Mouse (Mus musculus) CH12.LX (cell line): Measurements from ENCODE around the gene Nfia. TPM values are rescaled to one million over a fixed set of nuclear protein-coding genes. Genes with fewer than 3 reads are reported as not detected.

ENCODE experiments used
- DNase-seq: peaks from one replicate; pipeline ENCODE4 v3.0.0-alpha.2; 2013; ENCODE audit errors: extremely low read depth
- H3K27ac ChIP-seq: 2 replicates; pipeline ENCODE4 v1.5.1; 2012; ENCODE audit warnings: low read depth, mild to moderate bottlenecking, control low read depth, moderate library complexity; ENCODE audit not compliant: insufficient read depth
- H3K27me3 ChIP-seq: replicated peaks from 2 replicates; pipeline ENCODE3; 2012; ENCODE audit warnings: inconsistent platforms
- H3K36me3 ChIP-seq, 2 experiments: replicated peaks in 1 of 2; 2 replicates each; pipeline versions ENCODE3 to v1.6.1; 2012; ENCODE audit warnings: inconsistent platforms in 1 of 2, low read length in 1 of 2, mild to moderate bottlenecking in 1 of 2, mixed read lengths in 1 of 2, moderate library complexity in 1 of 2; ENCODE audit not compliant: control insufficient read depth in 1 of 2, insufficient read depth in 1 of 2
- H3K4me1 ChIP-seq, 2 experiments: 2 replicates each; pipeline ENCODE4 v1.6.1; 2012; ENCODE audit warnings: inconsistent platforms in 1 of 2, moderate library complexity in 1 of 2; ENCODE audit not compliant: insufficient read depth in 2 of 2, control insufficient read depth in 1 of 2
- H3K4me2 ChIP-seq: 2 replicates; pipeline ENCODE4 v1.6.1; 2012; ENCODE audit warnings: low read depth, mild to moderate bottlenecking, control low read depth; ENCODE audit not compliant: poor library complexity, insufficient read depth, severe bottlenecking
- H3K4me3 ChIP-seq, 3 experiments: fragments of 150-350 bp in 1 of 3; sonication (generic) in 1 of 3; replicated peaks in 1 of 3; 2 replicates each; pipeline versions ENCODE3 to v1.5.1; 2011 to 2012; ENCODE audit warnings: low read depth in 2 of 3, low read length in 2 of 3, mild to moderate bottlenecking in 2 of 3, moderate library complexity in 2 of 3, control low read depth in 1 of 3, improper control_type of control experiment in 1 of 3, inconsistent platforms in 1 of 3, mixed read lengths in 1 of 3; ENCODE audit not compliant: poor library complexity in 1 of 3
- H3K79me2 ChIP-seq: replicated peaks from 2 replicates; pipeline ENCODE4 v1.6.1; 2012; ENCODE audit warnings: mild to moderate bottlenecking, moderate library complexity; ENCODE audit not compliant: control insufficient read depth, poor library complexity, insufficient read depth, severe bottlenecking; ENCODE audit errors: extremely low read depth
- H3K9ac ChIP-seq: 2 replicates; pipeline ENCODE4 v1.6.1; 2012; ENCODE audit warnings: low read depth, mild to moderate bottlenecking, control low read depth, moderate library complexity; ENCODE audit not compliant: insufficient read depth
- H3K9me3 ChIP-seq: replicated peaks from 2 replicates; pipeline ENCODE3; 2012; ENCODE audit warnings: low read length, inconsistent platforms, mixed read lengths
- BHLHE40 ChIP-seq: IDR thresholded peaks from 2 replicates; pipeline ENCODE4 v1.6.1; 2011; ENCODE audit warnings: mild to moderate bottlenecking, low read depth, low read length, improper control_type of control experiment
- CHD1 ChIP-seq: IDR thresholded peaks from 2 replicates; pipeline ENCODE4 v1.6.1; 2012; ENCODE audit warnings: low read depth, low read length, improper control_type of control experiment, inconsistent platforms
- CHD2 ChIP-seq: IDR thresholded peaks from 2 replicates; pipeline ENCODE4 v1.6.1; 2011; ENCODE audit warnings: low read length, improper control_type of control experiment
- CTCF ChIP-seq, 2 experiments: IDR thresholded peaks in 1 of 2; conservative IDR thresholded peaks in 1 of 2; 2 replicates each; pipeline ENCODE4 v1.5.1; 2011 to 2012; ENCODE audit warnings: low read depth in 2 of 2, low read length in 2 of 2, improper control_type of control experiment in 1 of 2, inconsistent platforms in 1 of 2, mild to moderate bottlenecking in 1 of 2, moderate library complexity in 1 of 2
- ETS1 ChIP-seq: conservative IDR thresholded peaks from 2 replicates; pipeline ENCODE4 v1.6.1; 2012; ENCODE audit warnings: low read depth, mild to moderate bottlenecking, inconsistent platforms, low read length, improper control_type of control experiment, moderate library complexity
- GABPA ChIP-seq: IDR thresholded peaks from 2 replicates; pipeline ENCODE4 v1.6.1; 2012; ENCODE audit warnings: low read depth, low read length, improper control_type of control experiment, inconsistent platforms; ENCODE audit not compliant: insufficient replicate concordance
- HCFC1 ChIP-seq: IDR thresholded peaks from 2 replicates; pipeline ENCODE4 v1.6.1; 2012; ENCODE audit warnings: low read depth, mild to moderate bottlenecking, inconsistent platforms, low read length, improper control_type of control experiment
- JUN ChIP-seq: IDR thresholded peaks from 2 replicates; pipeline ENCODE4 v1.6.1; 2011; ENCODE audit warnings: low read depth, mild to moderate bottlenecking, low read length, improper control_type of control experiment, moderate library complexity; ENCODE audit not compliant: insufficient read depth
- JUND ChIP-seq: conservative IDR thresholded peaks from 2 replicates; pipeline ENCODE4 v1.6.1; 2011; ENCODE audit warnings: low read depth, low read length, improper control_type of control experiment
- MAFK ChIP-seq: IDR thresholded peaks from 2 replicates; pipeline ENCODE4 v1.6.1; 2011; ENCODE audit warnings: low read length, improper control_type of control experiment; ENCODE audit not compliant: insufficient replicate concordance
- MAX ChIP-seq: IDR thresholded peaks from 2 replicates; pipeline ENCODE4 v1.6.1; 2011; ENCODE audit warnings: low read length, improper control_type of control experiment
- MEF2A ChIP-seq: IDR thresholded peaks from 2 replicates; pipeline ENCODE4 v1.6.1; 2014; ENCODE audit warnings: low read depth, mild to moderate bottlenecking, inconsistent platforms, low read length, improper control_type of control experiment, borderline replicate concordance
- MXI1 ChIP-seq: IDR thresholded peaks from 2 replicates; pipeline ENCODE4 v1.6.1; 2011; ENCODE audit warnings: mild to moderate bottlenecking, low read depth, low read length, improper control_type of control experiment
- NELFE ChIP-seq: IDR thresholded peaks from 2 replicates; pipeline ENCODE4 v1.6.1; 2011; ENCODE audit warnings: low read depth, low read length, improper control_type of control experiment
- NRF1 ChIP-seq: IDR thresholded peaks from 2 replicates; pipeline ENCODE4 v1.6.1; 2014; ENCODE audit warnings: low read depth, mild to moderate bottlenecking, inconsistent platforms, low read length, improper control_type of control experiment, moderate library complexity
- PAX5 ChIP-seq: IDR thresholded peaks from 2 replicates; pipeline ENCODE4 v1.6.1; 2012; ENCODE audit warnings: low read length, inconsistent platforms, mixed read lengths
- POLR2AphosphoS2 ChIP-seq: IDR thresholded peaks from 2 replicates; pipeline ENCODE4 v1.6.1; 2011; ENCODE audit warnings: low read depth, low read length, improper control_type of control experiment
- TBP ChIP-seq: conservative IDR thresholded peaks from 2 replicates; pipeline ENCODE4 v1.6.1; 2011; ENCODE audit warnings: low read depth, low read length, improper control_type of control experiment
- TCF12 ChIP-seq: IDR thresholded peaks from 2 replicates; pipeline ENCODE4 v1.6.1; 2014; ENCODE audit warnings: low read depth, mild to moderate bottlenecking, inconsistent platforms, low read length, improper control_type of control experiment
- ZNF384 ChIP-seq: IDR thresholded peaks from 2 replicates; pipeline ENCODE4 v1.6.1; 2012; ENCODE audit warnings: low read depth, low read length, improper control_type of control experiment, inconsistent platforms
- dilution Hi-C: fragments of 300-500 bp; cut with MboI; formaldehyde crosslinking; loops from 2 replicates; pipeline ENCODE4 v1.14.3; 2020; ENCODE audit warnings: low sequenced_read_pairs; ENCODE audit not compliant: extremely low pct_unique_long_range_greater_than_20kb, extremely low pct_ligation_motif_present
- in situ Hi-C: fragments of 300-500 bp; cut with MboI; formaldehyde crosslinking; loops from 3 replicates; pipeline ENCODE4 v1.14.3; 2019; ENCODE audit warnings: low sequenced_read_pairs, low pct_ligation_motif_present, low pct_unique_long_range_greater_than_20kb, mixed read lengths
- polyA plus RNA-seq: library from polyadenylated mRNA; unstranded; fragments of >175 nt; gene quantifications from 2 replicates; pipeline ENCODE4 v1.2.1, GENCODE M21; 2012; ENCODE audit warnings: low read depth; ENCODE audit not compliant: insufficient read length
- total RNA-seq, 2 experiments: library from RNA; depleted of rRNA; stranded (reverse); fragments of 300-350 nt in 1 of 2; fragments of >200 nt in 1 of 2; gene quantifications; 2 replicates each; pipeline ENCODE4 v1.2.3; 2012 to 2014

Nfia gene
- total and polyA plus RNA-seq, 3 experiments, result not detected

DNA sequence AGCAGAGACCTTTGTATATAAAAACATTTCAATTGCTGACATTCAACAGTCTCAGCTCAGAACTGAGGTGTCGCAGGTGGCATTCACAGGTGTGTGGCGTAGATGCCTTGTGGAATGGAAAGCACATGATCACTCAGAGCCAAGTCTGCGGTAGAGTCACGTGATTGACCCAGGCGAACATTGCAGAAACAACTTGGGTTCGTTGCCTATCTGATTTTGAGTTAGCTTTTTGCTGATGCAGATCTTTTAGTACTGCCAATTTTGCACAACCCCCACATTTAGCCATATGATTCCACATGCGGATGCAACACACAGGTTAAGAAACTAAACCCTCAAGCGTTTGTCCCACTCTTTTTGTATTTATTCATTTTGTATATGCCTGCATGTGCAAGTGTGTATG lies 272.1 kb downstream of the Nfia start:
- Histone ChIP-seq H3K27me3 (no peaks in the 10 kb centered on the region), H3K79me2 (no peaks in the 10 kb centered on the region), H3K27ac (no peak overlapping the region), H3K4me1 (no peaks in the 10 kb centered on the region)
- DNase-seq, result no peak
- TF ChIP-seq CHD1, result no peak
- TF ChIP-seq MEF2A, result no peak
- TF ChIP-seq PAX5, result no peak
- no peak for TF ChIP-seq ETS1
- no peak for TF ChIP-seq GABPA
- no peak for TF ChIP-seq MAX
- no peak for TF ChIP-seq JUND
- no peak for TF ChIP-seq CTCF (conservative IDR thresholded peaks at IDR 0.05 in 1 of 2, IDR thresholded peaks at IDR 0.05 in 1 of 2; ENCODE audit: low read depth in 2 of 2, low read length in 2 of 2)
- TF ChIP-seq NRF1, result no peak
- TF ChIP-seq JUN, result no peak
- TF ChIP-seq MAFK, result no peak
- no peak for TF ChIP-seq BHLHE40
- no peak for TF ChIP-seq HCFC1
- TF ChIP-seq TCF12, result no peak
- TF ChIP-seq NELFE, result no peak
- TF ChIP-seq MXI1, result no peak
- TF ChIP-seq, all 38 proteins: peak for 0
- H3K9ac ChIP-seq, result no peak overlapping the region
- no peak overlapping the region for H3K4me2 ChIP-seq
- peaks cover 53% of the 10 kb centered on the region for H3K9me3 ChIP-seq
- in situ Hi-C loops, result no loop called here
- dilution Hi-C loops, result no loop called here
- no peak overlapping the region for H3K4me3 ChIP-seq
- no peaks in the 10 kb centered on the region for H3K36me3 ChIP-seq

DNA sequence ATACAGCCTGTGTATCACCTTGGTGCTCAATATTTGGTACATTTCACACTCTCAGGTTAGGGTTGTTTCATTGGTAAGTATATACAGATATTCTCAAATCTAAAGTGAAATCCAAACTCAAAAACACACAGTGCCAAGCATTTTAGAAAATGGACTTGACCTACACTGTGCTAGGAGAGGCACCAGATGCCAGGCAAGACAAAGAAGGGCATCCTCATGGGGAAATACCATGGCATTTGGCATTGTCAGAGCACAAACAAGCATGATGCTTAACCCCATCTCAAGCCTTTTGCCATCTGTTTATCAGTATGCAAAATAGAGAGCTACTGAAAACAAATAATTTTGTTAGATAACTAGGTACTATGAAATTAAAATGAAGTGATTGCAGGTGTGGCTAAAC lies 274.8 kb downstream of the Nfia start:
- Histone ChIP-seq H3K79me2 (no peaks in the 10 kb centered on the region), H3K4me3 (no peak overlapping the region), H3K27me3 (no peaks in the 10 kb centered on the region), H3K9ac (no peak overlapping the region), H3K27ac (no peak overlapping the region), H3K4me1 (no peaks in the 10 kb centered on the region), H3K9me3 (peaks cover 59% of the 10 kb centered on the region), H3K36me3 (no peaks in the 10 kb centered on the region), H3K4me2 (no peak overlapping the region)
- no peak for DNase-seq
- dilution Hi-C loops, result no loop called here
- in situ Hi-C loops, result no loop called here
- no peak for TF ChIP-seq CHD1
- no peak for TF ChIP-seq JUND
- no peak for TF ChIP-seq MAX
- no peak for TF ChIP-seq NELFE
- TF ChIP-seq ETS1, result no peak
- no peak for TF ChIP-seq POLR2AphosphoS2
- no peak for TF ChIP-seq TBP
- TF ChIP-seq ZNF384, result no peak
- TF ChIP-seq CHD2, result no peak
